Mouse (Mus musculus): Measurements from ENCODE around the gene Olfr843. TPM values are rescaled to one million over a fixed set of nuclear protein-coding genes. Genes with fewer than 3 reads are reported as not detected.

Olfr843 gene
- polyA plus RNA-seq (2012; rRNA removed), result not detected in 2 replicates

GRCm38 (mm10) chr9:19251887-19252286 is at the start of gene Olfr843:
TSS of gene Olfr843 (minus strand) at chr9:19251987.
- TF ChIP-seq CTCF (conservative IDR thresholded peaks at IDR 0.05; ENCODE audit: insufficient read depth, insufficient read length, low read depth, low read length), result no peak
- TF ChIP-seq POLR2A (IDR thresholded peaks at IDR 0.05; ENCODE audit: low read depth, low read length), result no peak
- H3K4me1 ChIP-seq (ENCODE audit: control insufficient read depth, insufficient read depth, low read length), result no peaks in the 10 kb centered on the region
- 74% methylated on average over 2 of the region's 2 CpGs for WGBS
- DNase-seq, result no peak
- H3K27me3 ChIP-seq (replicated peaks; ENCODE audit: control insufficient read depth, insufficient read depth, low read length), result no peaks in the 10 kb centered on the region
- no peak within 1 kb of the TSS for H3K4me3 ChIP-seq (ENCODE audit: insufficient read depth, low read depth, low read length)
- H3K36me3 ChIP-seq (ENCODE audit: control insufficient read depth, insufficient read depth, low read length), result no peaks in the 10 kb centered on the region
- no peak within 1 kb of the TSS for H3K27ac ChIP-seq (ENCODE audit: insufficient read depth, low read depth, low read length)

Other genes with a start within 250 kb of the Olfr843 start
- gene Olfr835, start 219.3 kb downstream of the Olfr843 start, polyA plus RNA-seq (2012; rRNA removed), result not detected in 2 replicates
- not detected in 2 replicates for gene Olfr836, start 131.6 kb downstream of the Olfr843 start, polyA plus RNA-seq (2012; rRNA removed)
- gene Olfr837, start 115.7 kb downstream of the Olfr843 start, polyA plus RNA-seq (2012; rRNA removed), result not detected in 2 replicates
- not detected in 2 replicates for gene Olfr839-ps1, start 74.7 kb downstream of the Olfr843 start, polyA plus RNA-seq (2012; rRNA removed)
- not detected in 2 replicates for gene Olfr844, start 64.4 kb upstream of the Olfr843 start, polyA plus RNA-seq (2012; rRNA removed)
- gene Olfr845, start 84.5 kb upstream of the Olfr843 start, polyA plus RNA-seq (2012; rRNA removed), result not detected in 2 replicates
- not detected in 2 replicates for gene Olfr846, start 112.0 kb upstream of the Olfr843 start, polyA plus RNA-seq (2012; rRNA removed)
- not detected in 2 replicates for gene Olfr847, start 126.7 kb upstream of the Olfr843 start, polyA plus RNA-seq (2012; rRNA removed)
- gene Olfr849, start 188.3 kb upstream of the Olfr843 start, polyA plus RNA-seq (2012; rRNA removed), result not detected in 2 replicates
- not detected in 2 replicates for gene Olfr850, start 226.3 kb upstream of the Olfr843 start, polyA plus RNA-seq (2012; rRNA removed)
- not detected in 2 replicates for gene Olfr851, start 241.3 kb upstream of the Olfr843 start, polyA plus RNA-seq (2012; rRNA removed)

Measured in kidney, adult 2 months (tissue).